Mouse (Mus musculus): ENCODE results near the gene Zfp82. TPM values are rescaled to one million over a fixed set of nuclear protein-coding genes. Genes with fewer than 3 reads are reported as not detected.

The Zfp82 gene
- polyA plus RNA-seq, 1 experiment from 2014 or later: 4.2 TPM

GRCm38 (mm10) chr7:30019543-30019942 is 53.2 kb downstream of the Zfp82 start:
- H3K9ac ChIP-seq (ENCODE audit: low read length): no peak overlapping the region
- H3K4me1 ChIP-seq (ENCODE audit: control insufficient read depth in 2 of 2, insufficient read depth in 2 of 2, low read length in 2 of 2): no peaks in the 10 kb centered on the region
- H3K27ac ChIP-seq (replicated peaks in 1 of 2; ENCODE audit: control insufficient read depth in 1 of 2, insufficient read depth in 1 of 2, low read depth in 2 of 2, low read length in 2 of 2): no peak overlapping the region
- 84% methylated on average over 2 of the region's 2 CpGs for WGBS
- H3K27me3 ChIP-seq (ENCODE audit: control insufficient read depth, insufficient read depth, low read length): no peaks in the 10 kb centered on the region
- H3K36me3 ChIP-seq (ENCODE audit: control insufficient read depth, insufficient read depth, low read length): peaks cover 95% of the 10 kb centered on the region
- no peak for ATAC-seq (ENCODE audit: insufficient number of reproducible peaks, insufficient read depth, low FRiP score, low read depth)
- H3K4me2 ChIP-seq (ENCODE audit: low read length): no peak overlapping the region
- H3K9me3 ChIP-seq (ENCODE audit: control insufficient read depth, low read length): no peaks in the 10 kb centered on the region
- no peak overlapping the region for H3K4me3 ChIP-seq (ENCODE audit: control insufficient read depth in 1 of 2, insufficient read depth in 1 of 2, low read depth in 1 of 2, low read length in 2 of 2)

GRCm38 (mm10) chr7:30017226-30017625 is 55.5 kb downstream of the Zfp82 start:
- Histone ChIP-seq H3K9ac (ENCODE audit: low read length) (no peak overlapping the region), H3K9me3 (ENCODE audit: control insufficient read depth, low read length) (no peaks in the 10 kb centered on the region), H3K36me3 (ENCODE audit: control insufficient read depth, insufficient read depth, low read length) (peaks cover 86% of the 10 kb centered on the region), H3K4me3 (ENCODE audit: control insufficient read depth in 1 of 2, insufficient read depth in 1 of 2, low read depth in 1 of 2, low read length in 2 of 2) (no peak overlapping the region), H3K27me3 (ENCODE audit: control insufficient read depth, insufficient read depth, low read length) (no peaks in the 10 kb centered on the region), H3K4me2 (ENCODE audit: low read length) (no peak overlapping the region), H3K27ac (replicated peaks in 1 of 2; ENCODE audit: control insufficient read depth in 1 of 2, insufficient read depth in 1 of 2, low read depth in 2 of 2, low read length in 2 of 2) (no peak overlapping the region), H3K4me1 (ENCODE audit: control insufficient read depth in 2 of 2, insufficient read depth in 2 of 2, low read length in 2 of 2) (no peaks in the 10 kb centered on the region)
- WGBS: 93% methylated on average over 6 of the region's 6 CpGs
- no peak for ATAC-seq (ENCODE audit: insufficient number of reproducible peaks, insufficient read depth, low FRiP score, low read depth)

GRCm38 (mm10) chr7:30012956-30013363 is 59.7 kb downstream of the Zfp82 start:
- Histone ChIP-seq H3K27ac (replicated peaks in 1 of 2; ENCODE audit: control insufficient read depth in 1 of 2, insufficient read depth in 1 of 2, low read depth in 2 of 2, low read length in 2 of 2) (no peak overlapping the region), H3K4me1 (ENCODE audit: control insufficient read depth in 2 of 2, insufficient read depth in 2 of 2, low read length in 2 of 2) (no peaks in the 10 kb centered on the region), H3K36me3 (ENCODE audit: control insufficient read depth, insufficient read depth, low read length) (peaks cover 77% of the 10 kb centered on the region), H3K4me3 (ENCODE audit: control insufficient read depth in 1 of 2, insufficient read depth in 1 of 2, low read depth in 1 of 2, low read length in 2 of 2) (no peak overlapping the region), H3K27me3 (ENCODE audit: control insufficient read depth, insufficient read depth, low read length) (no peaks in the 10 kb centered on the region), H3K9ac (ENCODE audit: low read length) (no peak overlapping the region), H3K9me3 (ENCODE audit: control insufficient read depth, low read length) (no peaks in the 10 kb centered on the region), H3K4me2 (ENCODE audit: low read length) (no peak overlapping the region)
- ATAC-seq (ENCODE audit: insufficient number of reproducible peaks, insufficient read depth, low FRiP score, low read depth): no peak
- 76% methylated on average over 4 of the region's 4 CpGs for WGBS

GRCm38 (mm10) chr7:30010551-30011195 is 62.0 kb downstream of the Zfp82 start:
- H3K4me2 ChIP-seq (ENCODE audit: low read length): no peak overlapping the region
- no peak overlapping the region for H3K4me3 ChIP-seq (ENCODE audit: control insufficient read depth in 1 of 2, insufficient read depth in 1 of 2, low read depth in 1 of 2, low read length in 2 of 2)
- H3K9me3 ChIP-seq (ENCODE audit: control insufficient read depth, low read length): no peaks in the 10 kb centered on the region
- no peak for ATAC-seq (ENCODE audit: insufficient number of reproducible peaks, insufficient read depth, low FRiP score, low read depth)
- no peak overlapping the region for H3K27ac ChIP-seq (replicated peaks in 1 of 2; ENCODE audit: control insufficient read depth in 1 of 2, insufficient read depth in 1 of 2, low read depth in 2 of 2, low read length in 2 of 2)
- peaks cover 77% of the 10 kb centered on the region for H3K36me3 ChIP-seq (ENCODE audit: control insufficient read depth, insufficient read depth, low read length)
- WGBS: 83% methylated on average over 10 of the region's 10 CpGs
- H3K4me1 ChIP-seq (ENCODE audit: control insufficient read depth in 2 of 2, insufficient read depth in 2 of 2, low read length in 2 of 2): no peaks in the 10 kb centered on the region
- H3K9ac ChIP-seq (ENCODE audit: low read length): no peak overlapping the region
- H3K27me3 ChIP-seq (ENCODE audit: control insufficient read depth, insufficient read depth, low read length): no peaks in the 10 kb centered on the region

GRCm38 (mm10) chr7:30009321-30010085 is 63.2 kb downstream of the Zfp82 start:
- H3K36me3 ChIP-seq (ENCODE audit: control insufficient read depth, insufficient read depth, low read length): peaks cover 77% of the 10 kb centered on the region
- H3K27ac ChIP-seq (replicated peaks in 1 of 2; ENCODE audit: control insufficient read depth in 1 of 2, insufficient read depth in 1 of 2, low read depth in 2 of 2, low read length in 2 of 2): no peak overlapping the region
- no peaks in the 10 kb centered on the region for H3K27me3 ChIP-seq (ENCODE audit: control insufficient read depth, insufficient read depth, low read length)
- H3K4me2 ChIP-seq (ENCODE audit: low read length): no peak overlapping the region
- H3K9ac ChIP-seq (ENCODE audit: low read length): no peak overlapping the region
- H3K4me1 ChIP-seq (ENCODE audit: control insufficient read depth in 2 of 2, insufficient read depth in 2 of 2, low read length in 2 of 2): no peaks in the 10 kb centered on the region
- ATAC-seq (ENCODE audit: insufficient number of reproducible peaks, insufficient read depth, low FRiP score, low read depth): no peak
- H3K9me3 ChIP-seq (ENCODE audit: control insufficient read depth, low read length): no peaks in the 10 kb centered on the region
- 85% methylated on average over 21 of the region's 21 CpGs for WGBS
- H3K4me3 ChIP-seq (ENCODE audit: control insufficient read depth in 1 of 2, insufficient read depth in 1 of 2, low read depth in 1 of 2, low read length in 2 of 2): no peak overlapping the region

GRCm38 (mm10) chr7:30008020-30008690 is 64.5 kb downstream of the Zfp82 start:
- 90% methylated on average over 6 of the region's 6 CpGs for WGBS

GRCm38 (mm10) chr7:30007601-30008000 is 65.1 kb downstream of the Zfp82 start:
- H3K4me2 ChIP-seq (ENCODE audit: low read length): no peak overlapping the region
- H3K4me1 ChIP-seq (ENCODE audit: control insufficient read depth in 2 of 2, insufficient read depth in 2 of 2, low read length in 2 of 2): no peaks in the 10 kb centered on the region
- no peak overlapping the region for H3K4me3 ChIP-seq (ENCODE audit: control insufficient read depth in 1 of 2, insufficient read depth in 1 of 2, low read depth in 1 of 2, low read length in 2 of 2)
- no peaks in the 10 kb centered on the region for H3K9me3 ChIP-seq (ENCODE audit: control insufficient read depth, low read length)
- H3K27ac ChIP-seq (replicated peaks in 1 of 2; ENCODE audit: control insufficient read depth in 1 of 2, insufficient read depth in 1 of 2, low read depth in 2 of 2, low read length in 2 of 2): no peak overlapping the region
- ATAC-seq (ENCODE audit: insufficient number of reproducible peaks, insufficient read depth, low FRiP score, low read depth): no peak
- 73% methylated on average over 1 of the region's 1 CpGs for WGBS
- H3K9ac ChIP-seq (ENCODE audit: low read length): no peak overlapping the region
- no peaks in the 10 kb centered on the region for H3K27me3 ChIP-seq (ENCODE audit: control insufficient read depth, insufficient read depth, low read length)
- H3K36me3 ChIP-seq (ENCODE audit: control insufficient read depth, insufficient read depth, low read length): peaks cover 81% of the 10 kb centered on the region

More at GRCm38 (mm10) chr7:30008020-30008690, 64.5 kb downstream of the Zfp82 start:
- peaks cover 77% of the 10 kb centered on the region for H3K36me3 ChIP-seq (ENCODE audit: control insufficient read depth, insufficient read depth, low read length)
- H3K4me1 ChIP-seq (ENCODE audit: control insufficient read depth in 2 of 2, insufficient read depth in 2 of 2, low read length in 2 of 2): no peaks in the 10 kb centered on the region
- no peak overlapping the region for H3K27ac ChIP-seq (replicated peaks in 1 of 2; ENCODE audit: control insufficient read depth in 1 of 2, insufficient read depth in 1 of 2, low read depth in 2 of 2, low read length in 2 of 2)
- ATAC-seq (ENCODE audit: insufficient number of reproducible peaks, insufficient read depth, low FRiP score, low read depth): no peak
- H3K27me3 ChIP-seq (ENCODE audit: control insufficient read depth, insufficient read depth, low read length): no peaks in the 10 kb centered on the region
- H3K9me3 ChIP-seq (ENCODE audit: control insufficient read depth, low read length): no peaks in the 10 kb centered on the region
- H3K9ac ChIP-seq (ENCODE audit: low read length): no peak overlapping the region
- H3K4me3 ChIP-seq (ENCODE audit: control insufficient read depth in 1 of 2, insufficient read depth in 1 of 2, low read depth in 1 of 2, low read length in 2 of 2): no peak overlapping the region
- H3K4me2 ChIP-seq (ENCODE audit: low read length): no peak overlapping the region

All from heart, embryonic 14.5 days (tissue).